Comparison of ENCODE assay signal across 9 mouse cellular contexts in genomic region chr8:89006426-89006825, GRCm38 (mm10). TPM values are rescaled to one million over a fixed set of nuclear protein-coding genes. Genes with fewer than 3 reads are reported as not detected.
A peak's percentile ranks its signal among the peaks of the same experiment; 100 is the strongest.
DNase-seq lines count a peak whose midpoint lies in the region; TF ChIP-seq lines count a peak whose summit lies in the region.
"Had no signal": no experiment of that assay in that cellular context is flagged by ENCODE, and none has a peak within 500 bp of the region (broad histone marks: within the 10 kb centered on the region; RNA-seq: fewer than 3 reads in every experiment).

No protein-coding gene starts in this region.

- peak overlapping the region; percentile 61 to 64 for H3K4me3 ChIP-seq in ES-E14 (ENCODE audit: insufficient read depth in 1 of 2, low read depth in 1 of 2, low read length in 2 of 2, poor library complexity in 1 of 2, severe bottlenecking in 1 of 2)
- peak overlapping the region; percentile 58 for H3K4me3 ChIP-seq in embryonic facial prominence, embryonic 10.5 days
- H3K4me3 ChIP-seq: myocyte had no signal

- WGBS in embryonic facial prominence, embryonic 10.5 days = under 1% methylated on average over 34 of the region's 34 CpGs

- in situ Hi-C loops in ES-E14 (cut with MboI; ENCODE audit: low sequenced_read_pairs in 2 of 2, unreplicated experiment in 2 of 2) = no loop called here

- H3K27ac ChIP-seq in ES-E14 (ENCODE audit: insufficient read depth, low read depth, low read length, poor library complexity, severe bottlenecking) = peak overlapping the region; percentile 97
- H3K27ac ChIP-seq in embryonic facial prominence, embryonic 10.5 days (replicated peaks) = peak overlapping the region; percentile 53

- no peaks in the 10 kb centered on the region for H3K36me3 ChIP-seq in ES-E14 (ENCODE audit: control insufficient read depth, insufficient read depth, low read length, poor library complexity, severe bottlenecking)
- H3K36me3 ChIP-seq in embryonic facial prominence, embryonic 10.5 days (replicated peaks) = no peaks in the 10 kb centered on the region

- H3K9ac ChIP-seq in ES-E14 (ENCODE audit: insufficient read depth, low read depth, low read length, poor library complexity, severe bottlenecking) = peak overlapping the region; percentile 70

- peaks cover 85% of the 10 kb centered on the region for H3K27me3 ChIP-seq in embryonic facial prominence, embryonic 10.5 days (replicated peaks; ENCODE audit: low read depth, poor library complexity, severe bottlenecking)

- no peaks in the 10 kb centered on the region for H3K9me3 ChIP-seq in ES-E14 (ENCODE audit: control insufficient read depth, insufficient read depth, low read depth, low read length)
- no peaks in the 10 kb centered on the region for H3K9me3 ChIP-seq in embryonic facial prominence, embryonic 10.5 days

- H3K4me1 ChIP-seq in ES-E14 (ENCODE audit: control insufficient read depth in 2 of 2, insufficient read depth in 2 of 2, low read length in 2 of 2, poor library complexity in 1 of 2) = peaks cover 25 to 38% of the 10 kb centered on the region in 2 experiments
- H3K4me1 ChIP-seq in embryonic facial prominence, embryonic 10.5 days = peaks cover 49% of the 10 kb centered on the region

- no peak for DNase-seq in ES-E14 (ENCODE audit: low read depth, low spot score)
- peak; percentile 61 for DNase-seq in embryonic facial prominence, embryonic 10.5 days (ENCODE audit: low spot score)
- DNase-seq in kidney, adult 11 months = peak; percentile 49
- DNase-seq in mesoderm, embryonic 11.5 days (ENCODE audit: low read depth, low spot score) = peak; percentile 61
- DNase-seq in urinary bladder, postnatal 14 days (ENCODE audit: low spot score) = no peak
- no peak for DNase-seq in thymus, postnatal 0 days (ENCODE audit: low spot score)
- DNase-seq in spleen, postnatal 10 days (ENCODE audit: low spot score in 2 of 2) = no peak
- no peak for DNase-seq in heart, postnatal 4 days

TF ChIP-seq in ES-E14, 5 proteins besides CTCF, POLR2A, EP300 and RAD21:
- no peak for TF ChIP-seq ZC3H11A (IDR thresholded peaks at IDR 0.05; ENCODE audit: borderline replicate concordance, low read depth, low read length)
- no peak for TF ChIP-seq HCFC1 (IDR thresholded peaks at IDR 0.05; ENCODE audit: borderline replicate concordance, insufficient read depth, low read length)

RNA-seq across cellular contexts. Expression of gene Sall1, which starts 37.5 kb away (rescaled TPM):
- 22.5 and 26.4 TPM in 2 replicates for total RNA-seq in ES-E14 (2012; rRNA removed)
- polyA plus RNA-seq in embryonic facial prominence, embryonic 10.5 days (2016; fragmentation: Nextera tagmentation; extraction: Ambion mirVana) = 4.7 and 6.3 TPM in 2 replicates
- 0.03 TPM in 1 of 2 replicates, not detected in the other for polyA plus RNA-seq in thymus, postnatal 0 days (2015; fragmentation: Nextera tagmentation; extraction: Ambion mirVana)
- 1 to 10 TPM; 5.0 to 6.3 TPM for total RNA-seq in heart, postnatal 4 days (2021)
- polyA plus RNA-seq: myocyte had no signal

Comparison
In these comparisons a context has a peak if more than half of its experiments do, and no peak if none do; other contexts are left out.
1. DNase-seq: peak in embryonic facial prominence, embryonic 10.5 days (single experiment), kidney, adult 11 months (single experiment) and mesoderm, embryonic 11.5 days (single experiment); none in ES-E14 (single experiment), urinary bladder, postnatal 14 days (single experiment), thymus, postnatal 0 days (single experiment), spleen, postnatal 10 days (0 of 2) and heart, postnatal 4 days (single experiment).